Mouse (Mus musculus) adrenal gland, adult 8-10 months (tissue): ENCODE data around the gene Riox2. TPM values are rescaled to one million over a fixed set of nuclear protein-coding genes. Genes with fewer than 3 reads are reported as not detected.

Source experiments
- DNase-seq: peaks from one replicate; pipeline ENCODE4 v3.0.0; 2022
- total RNA-seq, 4 experiments: library from RNA; stranded (reverse); gene quantifications; 2 replicates each; pipeline ENCODE4 v1.2.4; 2022

Riox2 gene
- total RNA-seq, 4 experiments from 2014 or later: 24.6 to 28.2 (median 26.8) TPM

- no peak for DNase-seq
Measured at GRCm38 (mm10) chr16:59521752-59522423, 50.3 kb downstream of the Riox2 start.

- no peak for DNase-seq
Measured at GRCm38 (mm10) chr16:59526939-59527338, 55.4 kb downstream of the Riox2 start.

GRCm38 (mm10) chr16:59529570-59529969 is 58.0 kb downstream of the Riox2 start:
- no peak for DNase-seq

- no peak for DNase-seq
Measured at GRCm38 (mm10) chr16:59531243-59531642, 59.7 kb downstream of the Riox2 start.

- DNase-seq: no peak
Measured at GRCm38 (mm10) chr16:59532561-59532960, 61.0 kb downstream of the Riox2 start.

DNA sequence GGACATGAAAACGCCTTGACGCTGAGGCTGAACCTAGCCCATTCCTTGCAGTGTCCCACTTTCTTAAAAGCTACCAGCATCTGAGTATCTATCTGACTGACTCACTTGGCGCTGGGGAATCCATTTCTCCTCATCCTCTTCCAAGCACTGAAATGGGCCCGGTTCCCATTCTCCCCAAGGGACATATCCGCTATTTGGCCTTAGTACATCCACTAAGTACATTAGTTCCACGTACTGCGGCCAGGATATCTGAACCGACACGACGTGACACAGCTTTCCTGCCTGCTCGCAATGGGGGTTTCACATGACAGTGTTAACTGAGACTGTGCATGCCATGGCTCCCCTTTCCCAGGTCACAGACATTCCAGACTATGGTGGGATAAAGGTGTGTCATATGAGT is 62.8 kb downstream of the Riox2 start:
- DNase-seq: no peak

DNA sequence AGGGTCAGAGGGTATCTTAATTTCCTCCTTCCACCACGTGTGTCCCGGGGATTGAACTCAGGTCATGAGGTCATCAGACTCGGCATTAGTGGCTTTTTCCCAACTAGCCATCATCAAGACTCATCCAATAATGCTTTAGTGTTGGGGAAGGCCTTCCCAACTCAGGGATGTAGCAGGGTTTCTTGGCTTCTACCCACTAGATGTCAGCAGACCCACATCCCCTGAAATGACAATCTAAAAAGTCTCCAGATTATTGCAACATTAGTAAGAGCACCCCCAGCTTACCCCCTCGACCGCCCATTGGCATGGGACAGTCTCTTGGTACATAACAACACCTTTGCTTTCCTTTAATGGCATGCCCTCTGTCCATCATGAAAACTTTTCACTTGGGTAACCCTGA is 64.1 kb downstream of the Riox2 start:
- no peak for DNase-seq

DNA sequence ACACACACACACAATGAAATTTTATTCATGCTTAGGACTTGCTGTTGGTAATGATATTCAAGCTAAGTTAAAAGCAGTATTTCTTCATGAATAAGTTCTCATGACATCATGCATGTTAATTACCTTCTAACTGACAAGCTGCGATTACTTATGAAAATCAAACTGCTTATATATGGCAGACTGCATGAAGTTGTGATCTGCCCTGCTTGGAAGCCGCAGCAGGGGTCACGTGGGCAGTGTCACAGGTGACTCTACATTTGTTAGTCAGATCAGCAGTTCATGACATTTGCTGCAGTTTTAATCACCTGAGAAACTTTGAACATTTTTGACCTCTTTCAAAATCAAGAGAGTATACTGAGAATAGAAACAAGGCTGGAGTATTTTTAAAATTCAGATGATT is 69.4 kb downstream of the Riox2 start:
- no peak for DNase-seq

DNA sequence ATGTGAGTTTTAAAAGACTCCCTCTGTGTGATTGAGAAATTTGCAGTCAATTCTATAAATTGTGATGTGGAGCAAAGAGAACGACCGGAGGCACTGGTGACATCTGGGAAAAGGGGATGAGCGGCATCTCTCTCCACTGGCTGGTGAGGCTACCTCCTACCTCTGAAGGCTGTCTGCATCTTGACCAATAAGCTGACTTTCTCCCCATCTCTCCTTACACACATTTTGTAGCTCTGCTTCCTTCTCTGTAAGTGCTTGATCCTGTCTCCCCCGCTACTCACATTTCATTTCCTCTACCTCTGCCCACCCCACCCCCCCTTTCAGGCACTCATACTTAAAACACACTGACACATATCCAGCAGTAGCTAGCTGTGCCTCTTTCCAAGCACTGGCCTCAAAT is 69.8 kb downstream of the Riox2 start:
- no peak for DNase-seq

Other genes with a start within 250 kb of the Riox2 start
- not detected for gene Olfr201, start 199.1 kb upstream of the Riox2 start, total RNA-seq
- gene Olfr202, start 185.0 kb upstream of the Riox2 start, total RNA-seq: not detected
- not detected for gene Olfr203, start 172.9 kb upstream of the Riox2 start, total RNA-seq
- not detected for gene Olfr204, start 153.5 kb upstream of the Riox2 start, total RNA-seq
- not detected for gene Olfr205, start 140.6 kb upstream of the Riox2 start, total RNA-seq
- not detected for gene Olfr206, start 122.5 kb upstream of the Riox2 start, total RNA-seq
- gene Olfr209, start 107.8 kb upstream of the Riox2 start, total RNA-seq: not detected
- not detected for gene Gabrr3, start 64.4 kb upstream of the Riox2 start, total RNA-seq
- 10 to 100 TPM; 13.9 to 23.2 (median 19.0) TPM for gene Crybg3, start 129.2 kb downstream of the Riox2 start, total RNA-seq
- gene Arl6, start 167.6 kb downstream of the Riox2 start, total RNA-seq: 10 to 100 TPM in 3 of 4 experiments, 1 to 10 TPM in 1; 9.2 to 14.2 (median 11.5) TPM